Mouse (Mus musculus) embryo, embryonic 10 days (tissue): ENCODE results near the gene Sash3.
"Not testable (repeated sequence)": the region's sequence is repeated elsewhere in the genome, so short reads cannot be mapped to it uniquely, and the experiment has no call there.

Source experiments
- DNase-seq: peaks from one replicate; pipeline ENCODE4 v3.0.0-alpha.2; 2015; ENCODE audit warnings: low spot score

The Sash3 gene

GRCm38 (mm10) chrX:48202995-48203394, 56.8 kb downstream of the Sash3 start:
- no peak for DNase-seq

- no peak for DNase-seq
Measured at GRCm38 (mm10) chrX:48203763-48204162, 57.5 kb downstream of the Sash3 start.

- DNase-seq = no peak
Measured at GRCm38 (mm10) chrX:48204469-48204868, 58.2 kb downstream of the Sash3 start.

DNA sequence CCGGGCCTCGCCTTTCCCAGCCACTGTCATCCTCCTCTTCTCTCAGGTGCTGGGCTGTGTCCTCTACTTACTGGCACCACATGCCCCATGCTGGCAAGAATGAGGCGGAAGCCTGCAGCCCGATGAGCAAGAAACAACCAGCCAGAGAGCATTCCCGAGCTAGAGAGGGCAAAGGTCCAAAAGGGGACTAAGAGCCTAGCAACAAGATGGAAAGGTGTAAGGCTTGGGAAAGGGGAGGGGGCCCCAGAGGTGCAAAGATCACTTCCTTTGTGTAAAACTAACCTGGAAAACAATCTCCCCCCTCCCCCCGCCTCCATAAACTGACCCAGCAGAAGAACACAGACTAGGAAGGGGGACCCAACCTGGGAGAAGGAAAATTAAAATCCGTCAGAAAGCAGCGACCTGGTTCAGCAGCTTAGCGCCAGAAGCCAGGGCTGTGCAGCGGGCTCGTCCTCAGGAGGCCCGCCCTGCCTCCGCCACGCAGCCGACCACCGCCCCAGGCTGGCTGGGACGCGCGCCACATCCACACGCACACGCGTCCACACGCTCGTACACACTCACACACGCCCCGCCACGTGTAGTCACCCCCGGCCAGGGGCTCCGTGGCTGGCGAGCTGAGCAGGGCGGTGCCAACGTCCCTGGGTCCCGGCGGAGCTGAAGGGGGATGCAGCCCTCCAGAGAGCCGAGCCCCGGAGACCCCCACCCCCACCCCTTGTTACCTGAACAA, 61.7 kb downstream of the Sash3 start:
- peak; percentile 47 for DNase-seq

DNA sequence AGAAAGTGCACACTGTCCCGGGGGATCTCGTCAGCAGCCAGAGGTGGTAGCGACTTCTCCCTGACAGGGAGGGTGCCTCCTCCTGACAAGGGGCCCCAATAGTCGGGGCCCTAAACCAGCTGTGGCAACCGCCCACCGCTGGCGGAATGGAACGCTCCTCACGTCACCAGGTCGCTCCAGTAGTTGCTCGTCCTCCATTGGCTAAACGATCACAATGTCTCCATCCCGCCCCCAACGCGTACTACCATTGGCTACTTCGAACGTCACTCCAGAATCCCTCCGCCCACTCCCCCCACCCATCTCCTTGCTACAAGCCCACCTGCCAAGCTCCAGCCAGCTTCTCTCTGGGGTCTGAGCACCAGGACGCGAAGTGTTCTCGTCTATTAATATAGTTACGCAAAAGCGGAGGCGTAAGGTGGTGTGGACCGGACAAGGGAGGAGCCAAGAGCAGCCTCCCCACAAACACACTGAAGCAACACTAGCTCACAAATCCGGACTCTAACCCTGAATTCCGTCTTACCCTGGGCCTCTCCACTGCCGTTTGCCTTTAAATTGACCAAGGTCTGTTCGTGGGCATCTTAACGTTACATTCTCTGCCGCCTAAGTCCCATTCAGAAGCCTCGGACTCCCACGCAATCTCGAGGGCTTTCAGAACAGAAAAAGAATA, 62.4 kb downstream of the Sash3 start, which contains the start of gene Zdhhc9:
Gene Zdhhc9, minus strand, starts transcription at position 360 of the 667 bp plus-strand sequence.
- DNase-seq = peak; percentile 90

DNA sequence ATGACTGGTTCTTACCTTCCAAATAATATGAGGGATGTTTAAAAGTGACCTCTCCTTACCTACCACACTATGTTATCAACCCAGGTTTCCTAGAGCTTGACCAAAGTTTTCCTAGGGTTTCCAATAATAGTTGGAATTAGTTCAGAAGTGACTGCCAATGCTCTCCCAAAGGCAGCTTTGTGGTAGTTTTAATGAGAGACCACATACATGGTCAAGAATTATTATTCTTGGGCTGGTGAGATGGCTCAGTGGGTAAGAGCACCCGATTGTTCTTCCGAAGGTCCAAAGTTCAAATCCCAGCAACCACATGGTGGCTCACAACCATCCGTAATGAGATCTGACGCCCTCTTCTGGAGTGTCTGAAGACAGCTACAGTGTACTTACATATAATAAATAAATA, 63.5 kb downstream of the Sash3 start:
- not testable (repeated sequence) for DNase-seq
